Mouse (Mus musculus) gastrocnemius, postnatal 10 days (tissue): ENCODE measurements at regions not wholly inside any gene's neighbourhood (a gene's known extent, or its start where the extent isn't known, plus 50 kb on each side); places are given as distances from the start of the nearest gene placed in this dataset.
A peak's percentile ranks its signal among the peaks of the same experiment; 100 is the strongest.

Experiments used
- DNase-seq: peaks from one replicate; pipeline ENCODE4 v3.0.0; 2021; ENCODE audit warnings: mixed read lengths

DNA sequence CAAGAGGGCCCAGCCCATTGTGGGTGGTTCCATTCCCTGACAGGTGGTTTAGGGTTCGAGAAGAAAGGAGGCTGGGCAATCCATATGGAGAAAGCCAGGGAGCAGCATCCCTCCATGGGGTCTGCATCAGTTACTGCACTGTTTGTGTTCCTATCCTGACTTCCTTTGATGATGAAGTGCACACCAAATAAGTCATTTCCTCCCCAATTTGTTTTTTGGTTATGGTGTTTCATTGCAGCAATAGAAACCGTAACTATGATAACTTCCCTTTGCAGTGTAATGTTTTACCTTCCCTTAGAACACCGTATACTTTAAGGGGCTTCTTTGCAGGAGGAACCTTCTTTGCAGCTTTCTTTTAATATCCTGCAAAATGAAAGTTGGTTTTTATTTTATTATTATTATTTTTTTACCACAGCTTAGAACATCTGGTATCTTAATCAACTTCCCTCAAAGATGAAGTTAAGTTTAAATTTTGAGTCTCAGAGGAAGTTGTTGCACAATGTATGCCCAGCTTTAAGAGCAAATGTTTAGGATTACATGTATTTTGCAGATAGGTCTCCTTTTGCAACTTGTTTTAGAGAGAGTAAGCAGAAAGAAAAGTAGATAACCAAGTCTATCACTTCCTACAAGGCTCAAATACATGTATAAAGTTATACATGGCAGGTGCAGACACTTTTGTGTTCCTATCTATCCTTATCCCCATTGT is 1059.1 kb downstream of the Diaph2 start:
- DNase-seq, result no peak

- DNase-seq, result no peak
Measured at GRCm38 (mm10) chrX:130818916-130819315, 1069.4 kb downstream of the Diaph2 start.

- DNase-seq, result no peak
Measured at GRCm38 (mm10) chrX:130819707-130820106, 1070.2 kb downstream of the Diaph2 start.

- no peak for DNase-seq
Measured at GRCm38 (mm10) chrX:130820168-130820567, 1070.6 kb downstream of the Diaph2 start.

GRCm38 (mm10) chrX:130823943-130824342 is 1074.4 kb downstream of the Diaph2 start:
- no peak for DNase-seq

DNA sequence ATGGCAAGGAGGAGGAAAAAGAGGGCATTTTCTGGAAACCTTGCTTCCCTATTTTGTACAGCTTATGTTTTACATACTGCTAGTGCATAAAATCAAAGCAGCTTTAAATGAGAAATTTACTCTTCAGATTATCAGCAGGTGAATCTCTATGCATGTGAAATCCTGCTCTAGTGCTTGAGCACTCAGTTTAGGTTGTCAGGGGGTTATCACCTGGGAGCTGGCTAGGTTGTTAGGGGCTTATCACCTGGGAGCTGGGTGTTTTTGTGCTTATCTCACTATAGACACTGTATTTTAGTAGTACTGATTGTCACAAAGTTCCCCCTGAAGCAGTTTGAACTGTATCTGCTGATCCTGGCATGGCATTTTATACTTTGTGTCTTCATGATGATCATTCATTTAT is 1086.3 kb downstream of the Diaph2 start:
- no peak for DNase-seq

GRCm38 (mm10) chrX:130843141-130843540 is 1093.6 kb downstream of the Diaph2 start:
- DNase-seq, result peak; percentile 24

DNA sequence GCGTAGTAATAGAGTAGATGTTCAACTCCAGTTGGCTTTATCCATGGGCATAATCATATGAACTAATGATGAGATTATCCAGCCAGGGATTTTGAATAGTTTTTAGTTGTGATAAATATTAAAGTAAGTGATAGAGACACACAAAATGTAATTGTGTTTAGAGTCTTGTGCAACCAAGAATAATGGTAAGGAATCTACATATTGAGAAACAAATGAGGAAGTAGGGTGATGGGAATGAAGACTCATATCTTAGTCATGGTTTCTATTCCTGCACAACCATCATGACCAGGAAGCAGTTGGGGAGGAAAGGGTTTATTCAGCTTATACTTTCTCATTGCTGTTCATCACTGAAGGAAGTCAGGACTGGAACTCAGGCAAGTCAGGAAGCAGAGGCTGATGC is 1117.0 kb downstream of the Diaph2 start:
- DNase-seq, result no peak

DNA sequence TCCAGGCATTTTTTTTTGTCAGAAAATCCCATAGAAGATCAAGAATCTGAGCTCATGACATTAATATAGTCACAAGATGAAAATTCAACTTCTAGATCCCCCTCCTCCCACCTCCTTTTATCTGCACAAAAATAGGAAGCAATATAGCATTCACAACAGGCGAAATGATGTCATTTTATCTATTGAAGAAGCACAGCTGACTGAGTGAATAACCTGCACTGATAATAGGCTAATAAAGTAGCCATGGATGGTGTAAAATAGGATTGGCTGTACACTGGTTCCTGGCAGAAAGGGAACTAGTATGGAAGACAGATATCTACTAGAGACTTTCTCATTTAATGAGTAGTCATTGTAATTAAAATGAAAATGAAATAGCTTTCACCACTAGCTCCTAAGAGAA is 1124.6 kb downstream of the Diaph2 start:
- no peak for DNase-seq

DNA sequence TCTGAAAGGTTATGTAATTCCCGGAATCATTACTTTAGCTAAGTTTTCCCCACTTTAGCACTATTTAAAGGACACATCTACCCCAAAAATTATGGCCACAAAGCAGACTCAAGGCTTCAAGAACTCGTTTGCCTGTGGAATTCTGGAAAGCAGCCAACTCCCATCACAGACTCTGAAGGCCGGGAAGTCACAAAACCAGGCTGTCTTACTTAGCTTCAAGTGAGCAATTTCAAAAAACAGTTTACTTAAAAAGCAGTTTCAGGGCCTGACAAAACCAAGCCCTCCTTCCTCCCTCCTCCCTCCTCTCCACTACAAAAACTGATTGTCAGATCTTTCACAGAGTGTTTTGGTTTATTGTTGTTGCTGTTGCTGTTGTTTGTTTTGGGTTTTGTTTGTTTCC is 1125.7 kb downstream of the Diaph2 start:
- no peak for DNase-seq

- no peak for DNase-seq
Measured at GRCm38 (mm10) chrX:130876120-130876519, 1126.6 kb downstream of the Diaph2 start.
